Mouse (Mus musculus) G1E (cell line): ENCODE measurements around the gene Zbtb21. TPM values are rescaled to one million over a fixed set of nuclear protein-coding genes. Genes with fewer than 3 reads are reported as not detected.
A peak's percentile ranks its signal among the peaks of the same experiment; 100 is the strongest.

Experiments
- ATAC-seq: 2 replicates; pipeline ENCODE4 v1.8.0; 2016; ENCODE audit warnings: mild to moderate bottlenecking; ENCODE audit not compliant: insufficient number of reproducible peaks, poor library complexity, low FRiP score, severe bottlenecking; ENCODE audit errors: extremely low read depth
- DNase-seq: peaks from one replicate; pipeline ENCODE4 v3.0.0; 2012; ENCODE audit warnings: low spot score
- H3K27me3 ChIP-seq: 2 replicates; pipeline ENCODE4 v1.6.1; 2012; ENCODE audit warnings: mild to moderate bottlenecking, low read length, inconsistent platforms; ENCODE audit not compliant: insufficient read depth
- H3K36me3 ChIP-seq: replicated peaks from 2 replicates; pipeline ENCODE3; 2012; ENCODE audit warnings: mild to moderate bottlenecking, inconsistent platforms
- H3K4me1 ChIP-seq: 2 replicates; pipeline ENCODE4 v1.6.1; 2012; ENCODE audit warnings: low read depth, low read length, inconsistent platforms, mixed read lengths; ENCODE audit not compliant: insufficient read depth
- H3K4me3 ChIP-seq: 2 replicates; pipeline ENCODE4 v1.5.1; 2012; ENCODE audit warnings: low read depth, mild to moderate bottlenecking, inconsistent platforms, low read length, moderate library complexity, mixed read lengths
- H3K9me3 ChIP-seq: replicated peaks from 2 replicates; pipeline ENCODE4 v1.6.1; 2012; ENCODE audit warnings: inconsistent platforms
- CTCF ChIP-seq: IDR thresholded peaks from 2 replicates; pipeline ENCODE4 v1.5.1; 2012; ENCODE audit warnings: low read depth, low read length, inconsistent platforms, mixed read lengths
- GATA1 ChIP-seq: IDR thresholded peaks from 2 replicates; pipeline ENCODE4 v1.6.1; 2012; ENCODE audit warnings: borderline replicate concordance, low read length, inconsistent platforms, mixed read lengths
- GATA2 ChIP-seq: IDR thresholded peaks from 2 replicates; pipeline ENCODE4 v1.6.1; 2012; ENCODE audit warnings: low read depth, low read length, inconsistent platforms, borderline replicate concordance
- POLR2AphosphoS5 ChIP-seq: IDR thresholded peaks from 2 replicates; pipeline ENCODE4 v1.6.1; 2012; ENCODE audit warnings: low read depth, low read length, inconsistent platforms; ENCODE audit not compliant: insufficient replicate concordance
- TAL1 ChIP-seq: conservative IDR thresholded peaks from 2 replicates; pipeline ENCODE4 v1.6.1; 2012; ENCODE audit warnings: low read depth, low read length, inconsistent platforms, mixed read lengths
- polyA plus RNA-seq: library from polyadenylated mRNA; stranded (reverse); fragments of >175 nt; gene quantifications from 2 replicates; pipeline ENCODE4 v1.2.3, GENCODE M21; 2012
- total RNA-seq, 2 experiments: library from RNA; stranded (forward) in 1 of 2; stranded (reverse) in 1 of 2; fragments of 200-1000 nt in 1 of 2; fragments of >200 nt in 1 of 2; fragmentation: Nextera tagmentation in 1 of 2; gene quantifications; 2 replicates each; pipeline ENCODE4 v1.2.3; 2014 to 2017

Gene Zbtb21
- total and polyA plus RNA-seq, 3 experiments = 12.0 to 18.7 (median 14.9) TPM

- H3K4me3 ChIP-seq = no peak overlapping the region
- peaks cover 27% of the 10 kb centered on the region for H3K36me3 ChIP-seq
- no peak for DNase-seq
- TF ChIP-seq POLR2AphosphoS5 (no peak), GATA1 (no peak), TAL1 (no peak), GATA2 (no peak)
- no peaks in the 10 kb centered on the region for H3K9me3 ChIP-seq
- H3K4me1 ChIP-seq = peaks cover 52% of the 10 kb centered on the region
- no peak for ATAC-seq
- no peaks in the 10 kb centered on the region for H3K27me3 ChIP-seq
Observed at GRCm38 (mm10) chr16:97960348-97960747, 2.1 kb downstream of the Zbtb21 start.

- no peaks in the 10 kb centered on the region for H3K27me3 ChIP-seq
- DNase-seq (no peak), ATAC-seq (no peak)
- H3K4me1 ChIP-seq = peaks cover 59% of the 10 kb centered on the region
- H3K4me3 ChIP-seq = no peak overlapping the region
- TF ChIP-seq GATA2 (no peak), GATA1 (no peak), TAL1 (0 out of 2 replicates have a peak, but pooled peaks have one; percentile 26), CTCF (no peak), POLR2AphosphoS5 (no peak)
- no peaks in the 10 kb centered on the region for H3K9me3 ChIP-seq
- H3K36me3 ChIP-seq = peaks cover 43% of the 10 kb centered on the region
Observed at GRCm38 (mm10) chr16:97958401-97958973, 3.9 kb downstream of the Zbtb21 start.

GRCm38 (mm10) chr16:97957626-97958025, 4.8 kb downstream of the Zbtb21 start:
- no peaks in the 10 kb centered on the region for H3K9me3 ChIP-seq
- H3K36me3 ChIP-seq = peaks cover 52% of the 10 kb centered on the region
- TF ChIP-seq CTCF = no peak
- TF ChIP-seq TAL1 = no peak
- no peak for TF ChIP-seq GATA1
- no peak for TF ChIP-seq POLR2AphosphoS5
- TF ChIP-seq GATA2 = no peak
- H3K4me3 ChIP-seq = no peak overlapping the region
- no peak for ATAC-seq
- H3K4me1 ChIP-seq = peaks cover 57% of the 10 kb centered on the region
- DNase-seq = no peak
- no peaks in the 10 kb centered on the region for H3K27me3 ChIP-seq

GRCm38 (mm10) chr16:97956011-97956410, 6.4 kb downstream of the Zbtb21 start:
- H3K27me3 ChIP-seq = no peaks in the 10 kb centered on the region
- peaks cover 68% of the 10 kb centered on the region for H3K36me3 ChIP-seq
- no peak for ATAC-seq
- peaks cover 53% of the 10 kb centered on the region for H3K4me1 ChIP-seq
- no peak overlapping the region for H3K4me3 ChIP-seq
- no peak for DNase-seq
- TF ChIP-seq POLR2AphosphoS5 = no peak
- no peak for TF ChIP-seq GATA2
- no peak for TF ChIP-seq TAL1
- no peak for TF ChIP-seq CTCF
- no peak for TF ChIP-seq GATA1
- no peaks in the 10 kb centered on the region for H3K9me3 ChIP-seq

- ATAC-seq (no peak), DNase-seq (no peak)
- Histone ChIP-seq H3K36me3 (peaks cover 81% of the 10 kb centered on the region), H3K27me3 (no peaks in the 10 kb centered on the region), H3K4me1 (peaks cover 31% of the 10 kb centered on the region), H3K4me3 (no peak overlapping the region), H3K9me3 (no peaks in the 10 kb centered on the region)
- TF ChIP-seq CTCF (no peak), TAL1 (no peak), GATA1 (no peak), GATA2 (no peak), POLR2AphosphoS5 (no peak)
Observed at GRCm38 (mm10) chr16:97953300-97953699, 9.1 kb downstream of the Zbtb21 start.

GRCm38 (mm10) chr16:97952801-97953200, 9.6 kb downstream of the Zbtb21 start:
- no peaks in the 10 kb centered on the region for H3K9me3 ChIP-seq
- no peak overlapping the region for H3K4me3 ChIP-seq
- TF ChIP-seq GATA2 (no peak), TAL1 (no peak), GATA1 (no peak)
- DNase-seq = no peak
- no peak for ATAC-seq
- no peaks in the 10 kb centered on the region for H3K27me3 ChIP-seq
- H3K36me3 ChIP-seq = peaks cover 81% of the 10 kb centered on the region
- H3K4me1 ChIP-seq = peaks cover 29% of the 10 kb centered on the region

GRCm38 (mm10) chr16:97952371-97952770, 10.1 kb downstream of the Zbtb21 start:
- TF ChIP-seq CTCF (no peak), TAL1 (no peak), POLR2AphosphoS5 (no peak), GATA2 (no peak), GATA1 (no peak)
- Histone ChIP-seq H3K9me3 (no peaks in the 10 kb centered on the region), H3K4me1 (peaks cover 24% of the 10 kb centered on the region; the same call in 1 of the 2 replicates), H3K4me3 (no peak overlapping the region), H3K36me3 (peaks cover 77% of the 10 kb centered on the region), H3K27me3 (no peaks in the 10 kb centered on the region)
- no peak for DNase-seq
- ATAC-seq = no peak
